Mouse (Mus musculus): Measurements from ENCODE around the gene Ctcfl.

DNA sequence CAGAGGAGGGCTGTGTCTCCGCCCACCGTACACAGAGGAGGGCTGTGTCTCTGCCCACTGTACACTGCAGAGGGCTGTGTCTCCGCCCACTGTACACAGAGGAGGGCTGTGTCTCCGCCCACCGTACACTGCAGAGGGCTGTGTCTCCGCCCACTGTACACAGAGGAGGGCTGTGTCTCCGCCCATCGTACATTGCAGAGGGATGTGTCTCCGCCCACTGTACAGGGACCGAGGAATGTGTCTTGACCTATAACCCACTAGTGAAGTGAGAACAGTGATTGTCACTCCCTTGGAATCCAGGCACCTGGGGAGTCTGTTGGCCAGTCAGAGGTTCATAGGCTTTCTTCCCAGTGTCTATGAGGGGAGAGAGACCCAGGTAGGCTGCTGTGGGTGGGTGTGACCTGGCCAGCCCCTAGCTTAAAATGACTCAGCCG, 62.4 kb downstream of the Ctcfl start:
- TF ChIP-seq CTCF (IDR thresholded peaks at IDR 0.05; ENCODE audit: low read depth) (no peak), EP300 (optimal IDR thresholded peaks at IDR 0.05) (no peak)
